Mouse (Mus musculus): ENCODE measurements around the gene Gnptg. TPM values are rescaled to one million over a fixed set of nuclear protein-coding genes. Genes with fewer than 3 reads are reported as not detected.

Gnptg gene
- polyA plus RNA-seq, 1 experiment from 2014 or later = 51.3 TPM

- Histone ChIP-seq H3K4me2 (ENCODE audit: low read depth, low read length, severe bottlenecking) (no peak overlapping the region), H3K9ac (ENCODE audit: low read length) (no peak overlapping the region), H3K36me3 (ENCODE audit: control insufficient read depth, insufficient read depth, low read length) (no peaks in the 10 kb centered on the region), H3K4me1 (replicated peaks; ENCODE audit: control insufficient read depth, insufficient read depth, low read length) (peaks cover 6% of the 10 kb centered on the region; the same call in 1 of the 2 replicates), H3K27me3 (ENCODE audit: control insufficient read depth, insufficient read depth, low read length) (no peaks in the 10 kb centered on the region), H3K9me3 (ENCODE audit: control insufficient read depth, low read length) (no peaks in the 10 kb centered on the region), H3K27ac (ENCODE audit: low read depth, low read length) (no peak overlapping the region), H3K4me3 (ENCODE audit: low read depth, low read length) (no peak overlapping the region)
- 92% methylated on average over 15 of the region's 15 CpGs for WGBS
- no peak for ATAC-seq (replicated peaks; ENCODE audit: low FRiP score)
- no peak for DNase-seq (ENCODE audit: low spot score)
Observed at GRCm38 (mm10) chr17:25219492-25220295, 20.2 kb downstream of the Gnptg start.

- WGBS = 91% methylated on average over 9 of the region's 9 CpGs
- ATAC-seq (replicated peaks; ENCODE audit: low FRiP score) (no peak), DNase-seq (ENCODE audit: low spot score) (no peak)
- Histone ChIP-seq H3K36me3 (ENCODE audit: control insufficient read depth, insufficient read depth, low read length) (no peaks in the 10 kb centered on the region), H3K27ac (ENCODE audit: low read depth, low read length) (no peak overlapping the region), H3K4me3 (ENCODE audit: low read depth, low read length) (no peak overlapping the region), H3K27me3 (ENCODE audit: control insufficient read depth, insufficient read depth, low read length) (no peaks in the 10 kb centered on the region), H3K9ac (ENCODE audit: low read length) (no peak overlapping the region), H3K4me1 (replicated peaks; ENCODE audit: control insufficient read depth, insufficient read depth, low read length) (peaks cover 6% of the 10 kb centered on the region; the same call in 1 of the 2 replicates), H3K4me2 (ENCODE audit: low read depth, low read length, severe bottlenecking) (no peak overlapping the region), H3K9me3 (ENCODE audit: control insufficient read depth, low read length) (no peaks in the 10 kb centered on the region)
Observed at GRCm38 (mm10) chr17:25218967-25219366, 21.0 kb downstream of the Gnptg start.

GRCm38 (mm10) chr17:25215431-25215830, 24.5 kb downstream of the Gnptg start:
- Histone ChIP-seq H3K4me1 (replicated peaks; ENCODE audit: control insufficient read depth, insufficient read depth, low read length) (no peaks in the 10 kb centered on the region), H3K27me3 (ENCODE audit: control insufficient read depth, insufficient read depth, low read length) (no peaks in the 10 kb centered on the region), H3K4me2 (ENCODE audit: low read depth, low read length, severe bottlenecking) (no peak overlapping the region), H3K4me3 (ENCODE audit: low read depth, low read length) (no peak overlapping the region), H3K9me3 (ENCODE audit: control insufficient read depth, low read length) (no peaks in the 10 kb centered on the region), H3K9ac (ENCODE audit: low read length) (no peak overlapping the region), H3K27ac (ENCODE audit: low read depth, low read length) (no peak overlapping the region), H3K36me3 (ENCODE audit: control insufficient read depth, insufficient read depth, low read length) (no peaks in the 10 kb centered on the region)
- WGBS = 87% methylated on average over 3 of the region's 3 CpGs
- no peak for ATAC-seq (replicated peaks; ENCODE audit: low FRiP score)
- DNase-seq (ENCODE audit: low spot score) = no peak

- no peaks in the 10 kb centered on the region for H3K9me3 ChIP-seq (ENCODE audit: control insufficient read depth, low read length)
- WGBS = 93% methylated on average over 4 of the region's 4 CpGs
- H3K9ac ChIP-seq (ENCODE audit: low read length) = no peak overlapping the region
- no peak overlapping the region for H3K27ac ChIP-seq (ENCODE audit: low read depth, low read length)
- no peaks in the 10 kb centered on the region for H3K4me1 ChIP-seq (replicated peaks; ENCODE audit: control insufficient read depth, insufficient read depth, low read length)
- DNase-seq (ENCODE audit: low spot score) = no peak
- H3K4me2 ChIP-seq (ENCODE audit: low read depth, low read length, severe bottlenecking) = no peak overlapping the region
- H3K4me3 ChIP-seq (ENCODE audit: low read depth, low read length) = no peak overlapping the region
- H3K27me3 ChIP-seq (ENCODE audit: control insufficient read depth, insufficient read depth, low read length) = no peaks in the 10 kb centered on the region
- ATAC-seq (replicated peaks; ENCODE audit: low FRiP score) = no peak
- no peaks in the 10 kb centered on the region; the same call in 1 of the 2 replicates for H3K36me3 ChIP-seq (ENCODE audit: control insufficient read depth, insufficient read depth, low read length)
Observed at GRCm38 (mm10) chr17:25211705-25212104, 28.2 kb downstream of the Gnptg start.

- WGBS = 92% methylated on average over 15 of the region's 15 CpGs
- no peaks in the 10 kb centered on the region for H3K27me3 ChIP-seq (ENCODE audit: control insufficient read depth, insufficient read depth, low read length)
Observed at GRCm38 (mm10) chr17:25210680-25211466, 29.1 kb downstream of the Gnptg start.

GRCm38 (mm10) chr17:25210006-25210405, 29.9 kb downstream of the Gnptg start:
- Histone ChIP-seq H3K9ac (ENCODE audit: low read length) (no peak overlapping the region), H3K9me3 (ENCODE audit: control insufficient read depth, low read length) (no peaks in the 10 kb centered on the region), H3K36me3 (ENCODE audit: control insufficient read depth, insufficient read depth, low read length) (no peaks in the 10 kb centered on the region; the same call in 1 of the 2 replicates), H3K27ac (ENCODE audit: low read depth, low read length) (no peak overlapping the region), H3K4me3 (ENCODE audit: low read depth, low read length) (no peak overlapping the region), H3K4me2 (ENCODE audit: low read depth, low read length, severe bottlenecking) (no peak overlapping the region), H3K27me3 (ENCODE audit: control insufficient read depth, insufficient read depth, low read length) (no peaks in the 10 kb centered on the region), H3K4me1 (replicated peaks; ENCODE audit: control insufficient read depth, insufficient read depth, low read length) (no peaks in the 10 kb centered on the region)
- no peak for ATAC-seq (replicated peaks; ENCODE audit: low FRiP score)
- 90% methylated on average over 4 of the region's 4 CpGs for WGBS
- no peak for DNase-seq (ENCODE audit: low spot score)

More at GRCm38 (mm10) chr17:25210680-25211466, 29.1 kb downstream of the Gnptg start:
- no peak for ATAC-seq (replicated peaks; ENCODE audit: low FRiP score)
- H3K27ac ChIP-seq (ENCODE audit: low read depth, low read length) = no peak overlapping the region
- H3K4me3 ChIP-seq (ENCODE audit: low read depth, low read length) = no peak overlapping the region
- H3K36me3 ChIP-seq (ENCODE audit: control insufficient read depth, insufficient read depth, low read length) = no peaks in the 10 kb centered on the region; the same call in 1 of the 2 replicates
- no peak overlapping the region for H3K4me2 ChIP-seq (ENCODE audit: low read depth, low read length, severe bottlenecking)
- no peak for DNase-seq (ENCODE audit: low spot score)
- H3K9ac ChIP-seq (ENCODE audit: low read length) = no peak overlapping the region
- H3K9me3 ChIP-seq (ENCODE audit: control insufficient read depth, low read length) = no peaks in the 10 kb centered on the region
- no peaks in the 10 kb centered on the region for H3K4me1 ChIP-seq (replicated peaks; ENCODE audit: control insufficient read depth, insufficient read depth, low read length)

GRCm38 (mm10) chr17:25202401-25202800, 37.5 kb downstream of the Gnptg start:
- H3K36me3 ChIP-seq (ENCODE audit: control insufficient read depth, insufficient read depth, low read length) = peaks cover 5% of the 10 kb centered on the region
- no peaks in the 10 kb centered on the region for H3K27me3 ChIP-seq (ENCODE audit: control insufficient read depth, insufficient read depth, low read length)
- DNase-seq (ENCODE audit: low spot score) = no peak
- no peak overlapping the region for H3K27ac ChIP-seq (ENCODE audit: low read depth, low read length)
- no peak overlapping the region for H3K9ac ChIP-seq (ENCODE audit: low read length)
- no peak for ATAC-seq (replicated peaks; ENCODE audit: low FRiP score)
- H3K4me1 ChIP-seq (replicated peaks; ENCODE audit: control insufficient read depth, insufficient read depth, low read length) = no peaks in the 10 kb centered on the region
- H3K9me3 ChIP-seq (ENCODE audit: control insufficient read depth, low read length) = no peaks in the 10 kb centered on the region
- no peak overlapping the region for H3K4me2 ChIP-seq (ENCODE audit: low read depth, low read length, severe bottlenecking)
- WGBS = 93% methylated on average over 4 of the region's 4 CpGs
- H3K4me3 ChIP-seq (ENCODE audit: low read depth, low read length) = no peak overlapping the region

- H3K4me3 ChIP-seq (ENCODE audit: low read depth, low read length) = peak overlapping the region; percentile 98
- peak overlapping the region; percentile 77 for H3K4me2 ChIP-seq (ENCODE audit: low read depth, low read length, severe bottlenecking)
- 3% methylated on average over 12 of the region's 16 CpGs for WGBS
- ATAC-seq (replicated peaks; ENCODE audit: low FRiP score) = no peak
- no peaks in the 10 kb centered on the region; the same call in 1 of the 2 replicates for H3K36me3 ChIP-seq (ENCODE audit: control insufficient read depth, insufficient read depth, low read length)
- H3K4me1 ChIP-seq (replicated peaks; ENCODE audit: control insufficient read depth, insufficient read depth, low read length) = peaks cover 16% of the 10 kb centered on the region
- H3K27me3 ChIP-seq (ENCODE audit: control insufficient read depth, insufficient read depth, low read length) = no peaks in the 10 kb centered on the region
- DNase-seq (ENCODE audit: low spot score) = no peak
- H3K9me3 ChIP-seq (ENCODE audit: control insufficient read depth, low read length) = no peaks in the 10 kb centered on the region
- H3K9ac ChIP-seq (ENCODE audit: low read length) = peak overlapping the region; percentile 87
- no peak overlapping the region for H3K27ac ChIP-seq (ENCODE audit: low read depth, low read length)
Observed at GRCm38 (mm10) chr17:25189091-25189490, 50.8 kb downstream of the Gnptg start.
